Mouse (Mus musculus): ENCODE results near the gene Cpe. TPM values are rescaled to one million over a fixed set of nuclear protein-coding genes. Genes with fewer than 3 reads are reported as not detected.

Gene Cpe
- polyA plus RNA-seq, 1 experiment from 2014 or later = 149 TPM

Other genes with a start within 250 kb of the Cpe start
- 138 and 171 TPM in 2 replicates for gene Msmo1, start 40.7 kb upstream of the Cpe start, polyA plus RNA-seq (2014; fragmentation: Nextera tagmentation; extraction: Ambion mirVana)
- 8.1 and 9.5 TPM in 2 replicates for gene Klhl2, start 157.0 kb upstream of the Cpe start, polyA plus RNA-seq (2014; fragmentation: Nextera tagmentation; extraction: Ambion mirVana)